Mouse (Mus musculus) ES-Bruce4 (cell line): ENCODE data around the gene Kif3a. TPM values are rescaled to one million over a fixed set of nuclear protein-coding genes. Genes with fewer than 3 reads are reported as not detected.

Experiments used
- H3K27ac ChIP-seq: 2 replicates; pipeline ENCODE4 v1.5.1; 2012; ENCODE audit warnings: low read length, inconsistent platforms; ENCODE audit not compliant: insufficient read depth
- H3K27me3 ChIP-seq: 2 replicates; pipeline ENCODE4 v1.6.1; 2012; ENCODE audit warnings: mild to moderate bottlenecking, low read length, inconsistent platforms; ENCODE audit not compliant: control insufficient read depth, poor library complexity, insufficient read depth, severe bottlenecking
- H3K36me3 ChIP-seq: 2 replicates; pipeline ENCODE4 v1.6.1; 2012; ENCODE audit warnings: inconsistent platforms, mild to moderate bottlenecking, low read length, moderate library complexity; ENCODE audit not compliant: control insufficient read depth, poor library complexity, insufficient read depth, severe bottlenecking
- H3K4me1 ChIP-seq: one replicate; pipeline ENCODE4 v1.8.1; 2011; ENCODE audit warnings: low read length; ENCODE audit not compliant: control insufficient read depth, insufficient read depth
- H3K4me3 ChIP-seq: 2 replicates; pipeline ENCODE4 v1.5.1; 2011; ENCODE audit warnings: low read depth, mild to moderate bottlenecking, low read length
- H3K9ac ChIP-seq: 2 replicates; pipeline ENCODE4 v1.6.1; 2012; ENCODE audit warnings: low read depth, mild to moderate bottlenecking, inconsistent platforms; ENCODE audit not compliant: poor library complexity, severe bottlenecking
- H3K9me3 ChIP-seq: replicated peaks from 2 replicates; pipeline ENCODE4 v1.6.1; 2012; ENCODE audit warnings: mild to moderate bottlenecking, low read length, inconsistent platforms; ENCODE audit not compliant: control insufficient read depth, poor library complexity, insufficient read depth, severe bottlenecking
- CTCF ChIP-seq: IDR thresholded peaks from one replicate; pipeline ENCODE4 v1.8.1; 2011; ENCODE audit warnings: low read depth, low read length
- EP300 ChIP-seq: IDR thresholded peaks from 2 replicates; pipeline ENCODE4 v1.6.1; 2011; ENCODE audit warnings: low read depth, low read length; ENCODE audit not compliant: insufficient read depth
- POLR2A ChIP-seq: IDR thresholded peaks from one replicate; pipeline ENCODE4 v1.8.1; 2011; ENCODE audit warnings: low read length; ENCODE audit not compliant: insufficient read depth
- polyA plus RNA-seq: library from polyadenylated mRNA; stranded (reverse); fragments of >200 nt; gene quantifications from 2 replicates; pipeline ENCODE4 v1.2.4, GENCODE M21; 2011; ENCODE audit warnings: low read depth; ENCODE audit not compliant: missing spikeins, insufficient read depth, insufficient read length

The Kif3a gene
- polyA plus RNA-seq, 1 experiment, result 28.9 TPM

DNA sequence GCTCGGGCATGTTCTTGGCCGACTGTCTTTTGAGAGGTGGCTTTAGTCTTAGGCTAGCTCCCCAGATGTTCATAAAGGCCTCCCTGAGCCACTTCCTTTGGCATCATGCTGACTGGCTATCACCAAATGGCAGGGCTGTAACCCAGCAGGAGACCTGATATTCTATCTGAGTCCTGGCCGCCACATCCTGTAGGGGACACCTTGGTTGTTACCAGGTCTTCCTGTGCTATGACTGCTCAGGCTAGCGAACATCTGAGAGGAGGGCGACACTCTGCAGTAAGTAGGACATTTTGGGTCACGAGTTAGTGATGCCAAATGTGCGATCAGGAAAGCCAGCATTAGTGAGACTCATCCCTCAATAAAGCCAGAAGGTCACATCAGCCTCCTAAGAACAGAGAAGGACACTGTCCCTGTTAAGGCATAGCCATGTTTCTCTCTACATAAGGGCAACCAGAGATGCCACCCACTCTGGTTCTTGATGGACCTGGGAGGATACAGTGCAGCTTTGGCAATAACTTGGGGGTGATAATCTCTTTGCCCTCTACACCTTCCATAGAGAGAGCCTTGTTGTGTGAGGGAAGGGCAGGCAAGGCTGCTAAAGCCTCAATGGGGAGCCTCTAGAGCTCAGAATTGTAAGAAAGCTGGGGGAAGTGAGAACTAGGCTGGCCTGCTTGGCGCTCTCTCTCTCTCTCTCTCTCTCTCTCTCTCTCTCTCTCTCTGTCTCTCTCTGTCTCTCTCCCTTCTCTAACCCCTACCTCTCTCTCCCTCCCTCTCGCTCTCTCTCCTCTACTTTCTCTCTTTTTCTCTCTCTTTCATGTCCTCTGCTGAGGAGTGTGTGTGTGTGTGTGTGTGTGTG lies 38.6 kb upstream of the Kif3a start:
- Histone ChIP-seq H3K36me3 (no peaks in the 10 kb centered on the region), H3K9ac (no peak overlapping the region), H3K27ac (no peak overlapping the region), H3K9me3 (no peaks in the 10 kb centered on the region), H3K4me3 (no peak overlapping the region), H3K4me1 (peaks cover 3% of the 10 kb centered on the region), H3K27me3 (no peaks in the 10 kb centered on the region)
- TF ChIP-seq CTCF (no peak), EP300 (no peak), POLR2A (no peak)

DNA sequence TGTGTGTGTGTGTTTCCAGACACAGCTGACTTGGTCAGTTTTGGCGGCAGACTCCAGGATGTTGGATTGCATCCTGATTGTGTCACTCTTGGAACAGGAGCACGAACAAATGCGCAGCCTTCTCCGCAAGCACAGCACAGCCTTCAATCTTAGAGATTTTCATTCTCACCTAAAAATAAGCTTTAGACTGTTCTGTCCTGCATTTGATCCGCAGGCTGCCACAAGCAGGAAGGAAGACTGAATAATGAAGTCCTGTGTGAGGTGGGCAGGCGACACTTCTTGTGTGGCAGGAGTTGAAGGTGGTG lies 38.0 kb upstream of the Kif3a start:
- TF ChIP-seq EP300 (no peak), CTCF (no peak), POLR2A (no peak)

DNA sequence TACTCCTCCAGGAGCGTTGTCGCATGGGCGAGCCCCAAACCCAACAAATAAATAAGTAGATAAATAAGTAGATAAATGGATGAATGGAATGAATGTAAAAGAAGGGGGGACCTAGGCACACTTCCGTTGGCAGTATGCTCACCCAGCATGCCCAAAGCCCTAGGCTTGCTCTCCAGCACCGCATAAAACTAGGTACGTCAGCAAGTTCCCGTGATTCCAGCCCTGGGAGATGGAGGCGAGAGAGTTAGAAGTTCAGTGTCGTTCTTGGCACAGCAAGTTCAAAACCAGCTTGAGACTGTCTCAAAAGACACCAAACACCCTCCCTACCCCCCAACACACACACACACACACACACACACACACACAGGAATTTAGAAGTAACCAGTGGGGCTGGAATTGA lies 37.2 kb upstream of the Kif3a start:
- TF ChIP-seq CTCF, result no peak
- TF ChIP-seq POLR2A, result no peak
- no peak for TF ChIP-seq EP300
- H3K27ac ChIP-seq, result no peak overlapping the region
- no peak overlapping the region for H3K9ac ChIP-seq
- H3K9me3 ChIP-seq, result no peaks in the 10 kb centered on the region
- peaks cover 2% of the 10 kb centered on the region for H3K4me1 ChIP-seq
- no peaks in the 10 kb centered on the region for H3K27me3 ChIP-seq
- H3K4me3 ChIP-seq, result no peak overlapping the region
- 0 out of 2 replicates have a peak, but pooled peaks cover 4% of the 10 kb centered on the region for H3K36me3 ChIP-seq

More for the DNA sequence above, 38.0 kb upstream of the Kif3a start:
- H3K36me3 ChIP-seq, result 0 out of 2 replicates have a peak, but pooled peaks cover 2% of the 10 kb centered on the region
- H3K27me3 ChIP-seq, result no peaks in the 10 kb centered on the region
- H3K27ac ChIP-seq, result no peak overlapping the region
- H3K9me3 ChIP-seq, result no peaks in the 10 kb centered on the region
- H3K9ac ChIP-seq, result no peak overlapping the region
- H3K4me3 ChIP-seq, result no peak overlapping the region
- peaks cover 2% of the 10 kb centered on the region for H3K4me1 ChIP-seq

DNA sequence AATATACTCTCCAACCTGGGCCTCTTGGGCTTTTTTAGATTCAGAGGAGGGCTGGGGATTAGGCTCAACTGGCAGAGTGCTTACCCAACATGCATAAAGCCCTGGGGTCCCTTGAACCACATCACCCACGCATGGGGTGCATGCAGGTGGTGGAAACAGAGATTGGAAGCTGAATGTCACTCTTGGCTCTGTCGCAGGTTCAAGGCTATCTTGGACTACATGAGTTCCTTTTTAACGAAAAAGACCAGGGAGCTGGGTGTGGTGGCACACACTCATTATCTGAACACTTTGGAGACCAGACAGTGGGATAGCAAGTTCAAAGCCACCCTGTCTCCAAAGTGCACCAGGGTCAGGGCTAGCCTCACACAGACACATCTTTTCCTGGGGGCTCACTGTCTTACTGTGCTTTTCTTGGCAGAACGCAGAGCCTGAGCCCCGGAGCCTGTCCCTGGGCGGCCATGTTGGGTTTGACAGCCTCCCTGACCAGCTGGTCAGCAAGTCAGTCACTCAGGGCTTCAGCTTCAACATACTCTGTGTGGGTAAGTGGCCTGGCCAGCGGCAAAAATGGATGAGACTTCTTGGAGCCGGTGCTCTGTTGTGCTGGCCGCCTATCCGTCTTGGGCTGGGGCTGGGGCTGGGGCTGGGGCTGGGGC lies 35.5 kb upstream of the Kif3a start:
- TF ChIP-seq EP300 (no peak), CTCF (no peak), POLR2A (no peak)
- Histone ChIP-seq H3K9ac (no peak overlapping the region), H3K4me3 (no peak overlapping the region), H3K36me3 (0 out of 2 replicates have a peak, but pooled peaks cover 4% of the 10 kb centered on the region), H3K4me1 (no peaks in the 10 kb centered on the region), H3K27ac (no peak overlapping the region), H3K27me3 (no peaks in the 10 kb centered on the region), H3K9me3 (no peaks in the 10 kb centered on the region)

DNA sequence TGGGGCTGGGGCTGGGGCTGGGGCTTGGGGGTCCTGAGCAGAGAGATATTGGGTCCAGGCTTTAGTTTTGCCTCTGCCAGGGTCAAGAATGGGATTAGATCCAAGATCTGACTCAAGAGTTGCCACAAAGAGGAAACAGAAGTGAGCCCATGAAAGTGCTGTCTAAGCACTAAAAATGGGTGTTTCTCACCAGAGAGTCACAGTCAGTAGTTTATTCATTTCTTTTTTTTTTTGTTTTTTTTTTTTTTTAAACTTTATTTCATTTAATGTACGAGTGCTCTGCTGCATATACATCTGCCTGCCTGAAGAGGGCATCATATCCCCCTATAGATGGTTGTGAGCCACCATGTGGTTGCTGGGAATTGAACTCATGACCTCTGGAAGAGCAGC lies 35.0 kb upstream of the Kif3a start:
- Histone ChIP-seq H3K36me3 (0 out of 2 replicates have a peak, but pooled peaks cover 4% of the 10 kb centered on the region), H3K4me1 (no peaks in the 10 kb centered on the region), H3K9ac (no peak overlapping the region), H3K27me3 (no peaks in the 10 kb centered on the region), H3K9me3 (no peaks in the 10 kb centered on the region), H3K4me3 (no peak overlapping the region), H3K27ac (no peak overlapping the region)
- TF ChIP-seq EP300 (no peak), POLR2A (no peak), CTCF (no peak)

DNA sequence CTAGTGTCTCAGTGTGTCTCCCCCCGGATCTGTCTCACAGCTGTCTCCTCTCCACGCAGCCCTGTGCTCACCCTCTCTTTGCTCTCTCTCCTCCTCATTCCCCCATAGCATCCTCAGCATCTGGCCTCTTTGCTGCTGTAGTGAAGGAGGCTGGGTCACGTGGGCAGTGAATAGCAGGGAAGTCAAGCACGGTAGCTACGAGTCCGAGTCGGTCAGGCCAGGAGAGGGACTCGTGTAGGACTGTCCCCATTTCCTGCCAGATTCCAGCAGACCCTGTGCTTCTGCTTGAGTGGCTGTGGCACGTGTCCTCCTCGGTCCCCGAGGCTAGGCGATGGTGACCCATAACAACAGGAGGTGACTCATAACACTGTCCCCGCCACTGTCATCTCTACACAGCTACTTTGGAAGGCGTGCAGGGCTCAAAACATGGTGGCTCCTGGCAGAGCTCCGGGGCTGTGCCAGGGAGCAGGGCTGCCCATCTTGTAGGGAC lies 28.1 kb upstream of the Kif3a start:
- Histone ChIP-seq H3K9ac (no peak overlapping the region), H3K36me3 (peaks cover 5% of the 10 kb centered on the region; the same call in 1 of the 2 replicates), H3K9me3 (no peaks in the 10 kb centered on the region), H3K27ac (no peak overlapping the region), H3K27me3 (no peaks in the 10 kb centered on the region), H3K4me3 (no peak overlapping the region), H3K4me1 (peaks cover 2% of the 10 kb centered on the region)
- TF ChIP-seq POLR2A, result no peak
- no peak for TF ChIP-seq CTCF
- no peak for TF ChIP-seq EP300
